Mouse (Mus musculus) cerebellum, adult 8-10 months (tissue): Measurements from ENCODE around the gene Sgpl1.
"Not testable (repeated sequence)": the region's sequence is repeated elsewhere in the genome, so short reads cannot be mapped to it uniquely, and the experiment has no call there.

Experiments
- DNase-seq: peaks from one replicate; pipeline ENCODE4 v3.0.0; 2022

Gene Sgpl1

DNA sequence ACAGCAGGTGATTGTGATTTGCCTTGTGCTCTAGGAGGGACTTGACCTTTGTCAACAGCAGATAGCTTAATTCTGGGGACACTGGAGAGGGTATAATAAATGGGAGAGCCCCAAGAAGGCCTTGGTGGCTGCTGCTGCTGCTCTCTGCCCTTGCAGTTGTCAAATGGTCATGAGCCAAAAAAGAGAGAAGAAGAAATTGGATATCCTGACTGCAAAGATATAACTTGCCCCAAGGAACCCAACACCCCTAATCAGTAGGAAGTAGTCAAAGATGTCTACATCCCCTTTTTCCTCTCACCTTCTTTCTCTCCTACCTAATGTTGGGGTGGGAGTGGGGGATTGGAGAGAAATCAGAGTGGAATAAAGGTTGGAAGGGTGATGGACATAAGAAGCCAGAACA lies 4.6 kb upstream of the Sgpl1 start:
- DNase-seq, result no peak

DNA sequence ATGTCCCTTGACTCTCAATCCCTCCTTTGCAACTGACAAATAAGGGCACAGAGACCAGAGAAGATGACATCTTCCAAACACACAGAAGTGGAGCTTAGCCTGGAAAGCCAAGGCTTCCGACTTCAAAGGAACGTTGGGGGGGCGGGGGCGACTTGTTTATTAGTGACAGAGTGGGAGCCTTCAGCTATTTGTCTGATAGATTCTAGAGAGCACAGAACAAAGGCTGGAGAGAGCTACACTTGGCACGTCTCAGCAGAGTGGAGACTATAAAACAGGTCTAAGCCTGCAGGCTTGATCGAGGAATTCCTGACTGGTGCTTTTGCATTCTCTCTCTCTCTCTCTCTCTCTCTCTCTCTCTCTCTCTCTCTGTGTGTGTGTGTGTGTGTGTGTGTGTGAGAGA lies 3.1 kb upstream of the Sgpl1 start:
- no peak for DNase-seq

DNA sequence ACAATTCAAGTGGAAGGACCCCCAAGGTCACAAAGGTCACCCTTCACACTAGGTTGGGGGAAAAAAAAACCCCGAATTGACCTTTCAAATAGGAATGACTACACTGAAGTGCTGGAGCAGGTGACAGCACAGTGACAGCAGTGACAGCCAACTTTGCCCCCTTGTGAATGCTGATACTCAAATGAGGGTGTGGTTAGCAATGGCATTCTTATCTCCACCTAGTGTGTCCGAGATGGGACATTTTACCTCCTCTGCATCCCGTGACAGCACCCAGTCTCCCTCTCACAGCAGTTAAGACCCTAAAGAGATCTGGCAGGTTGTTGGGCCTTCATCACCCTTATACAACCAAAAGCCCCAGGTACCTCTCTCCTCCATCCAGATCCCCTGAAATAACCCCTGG lies 2.0 kb upstream of the Sgpl1 start:
- DNase-seq, result no peak

DNA sequence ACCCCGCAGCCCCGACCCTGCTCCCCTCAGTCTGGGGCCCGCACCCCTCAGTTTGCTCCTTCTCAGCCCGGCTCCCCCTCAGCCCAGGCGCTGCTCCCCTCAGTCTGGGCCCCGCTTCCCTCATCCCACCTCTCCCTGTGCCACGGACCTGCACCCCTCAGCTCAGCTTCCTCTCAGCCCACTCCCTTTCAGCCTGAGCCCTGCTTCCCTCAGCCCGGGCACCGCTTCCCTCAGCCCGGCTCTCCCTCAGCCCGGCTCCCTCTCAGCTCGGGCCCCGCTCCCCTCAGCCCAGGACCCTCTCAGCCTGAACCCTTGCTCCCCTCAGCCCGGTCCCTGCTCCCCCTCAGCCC lies 721 bp downstream of the Sgpl1 start:
- peak; percentile 24 for DNase-seq

- peak; percentile 44 for DNase-seq
These were observed 1.2 kb downstream of the Sgpl1 start for GRCm38 (mm10) chr10:61146119-61146806.

- DNase-seq, result no peak
These were observed 1.8 kb downstream of the Sgpl1 start for GRCm38 (mm10) chr10:61145766-61146118.

DNA sequence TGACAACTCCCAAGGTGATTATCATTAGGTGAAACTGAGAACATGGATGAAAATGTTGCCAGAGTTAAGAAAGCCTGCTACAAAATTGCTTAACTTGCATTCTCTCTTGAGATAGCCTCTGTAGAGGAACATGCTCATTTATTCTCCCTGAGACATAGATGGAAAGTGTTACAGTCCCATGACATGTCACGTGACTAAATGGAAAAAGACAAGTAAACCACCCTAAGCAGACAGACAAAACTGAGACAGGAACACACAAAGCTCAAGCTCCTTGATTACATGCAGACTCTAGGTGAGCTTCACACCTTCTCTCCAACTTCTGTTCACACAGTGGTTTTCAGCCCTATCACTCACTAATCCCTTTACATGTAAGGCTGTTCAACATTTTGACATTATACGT lies 4.2 kb downstream of the Sgpl1 start:
- no peak for DNase-seq

DNA sequence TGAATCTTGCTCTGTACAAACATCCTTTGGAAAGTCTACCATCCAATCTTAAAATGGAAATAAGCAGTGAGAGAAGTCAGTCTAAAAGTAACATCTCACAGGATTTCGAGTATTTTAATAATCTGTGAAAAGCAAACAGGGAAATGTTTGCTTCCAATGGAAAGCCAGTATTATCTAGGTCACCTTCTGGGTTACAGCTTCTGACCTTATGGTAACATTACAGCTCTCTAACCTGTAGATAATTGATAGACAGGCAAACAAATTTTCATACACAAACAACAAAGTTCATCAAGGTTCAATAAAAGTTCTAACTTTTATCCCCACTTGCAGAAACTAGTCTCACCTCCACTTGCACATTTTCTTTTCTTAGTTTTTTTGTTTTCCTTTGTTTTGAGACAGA lies 9.9 kb downstream of the Sgpl1 start:
- DNase-seq, result no peak

- DNase-seq, result no peak
These were observed 12.2 kb downstream of the Sgpl1 start for GRCm38 (mm10) chr10:61135226-61135839.

- DNase-seq, result no peak
These were observed 13.5 kb downstream of the Sgpl1 start for GRCm38 (mm10) chr10:61134041-61134440.

GRCm38 (mm10) chr10:61130959-61131358 lies 16.5 kb downstream of the Sgpl1 start:
- DNase-seq, result peak; percentile 23

- no peak for DNase-seq
These were observed 18.7 kb downstream of the Sgpl1 start for GRCm38 (mm10) chr10:61128701-61129365.

GRCm38 (mm10) chr10:61124462-61124861 lies 23.0 kb downstream of the Sgpl1 start:
- no peak for DNase-seq

DNA sequence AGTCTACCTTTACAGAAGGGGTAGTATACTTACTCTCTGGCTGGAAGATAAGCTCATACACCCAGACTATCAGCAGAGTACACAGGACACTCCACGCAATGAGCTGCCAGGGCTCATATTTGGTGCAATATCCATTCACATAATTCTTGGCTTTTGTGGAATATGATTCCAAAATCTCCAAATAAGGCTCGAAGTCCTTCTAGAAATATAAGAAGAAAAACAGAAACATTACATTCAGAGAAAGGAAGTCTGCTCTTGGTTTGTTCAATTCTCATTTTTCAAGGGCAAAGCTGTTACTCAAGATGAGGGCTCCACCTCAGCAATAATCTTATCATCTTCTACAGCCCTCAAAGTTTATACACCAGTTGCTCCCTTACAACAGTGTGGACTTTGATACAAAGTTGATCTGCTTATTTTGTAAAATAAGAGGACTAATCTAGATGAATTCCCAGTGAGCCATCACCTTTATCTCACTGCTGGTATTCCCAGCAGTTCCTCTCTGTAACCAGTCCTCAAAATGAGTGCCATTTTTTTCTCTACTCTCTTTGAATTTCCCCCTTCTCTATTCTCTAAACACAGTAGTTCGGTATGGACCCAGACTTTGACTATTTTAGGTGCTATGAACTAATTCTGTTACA lies 24.1 kb downstream of the Sgpl1 start:
- no peak for DNase-seq

- DNase-seq, result not testable (repeated sequence)
These were observed 25.8 kb downstream of the Sgpl1 start for GRCm38 (mm10) chr10:61121732-61122131.

DNA sequence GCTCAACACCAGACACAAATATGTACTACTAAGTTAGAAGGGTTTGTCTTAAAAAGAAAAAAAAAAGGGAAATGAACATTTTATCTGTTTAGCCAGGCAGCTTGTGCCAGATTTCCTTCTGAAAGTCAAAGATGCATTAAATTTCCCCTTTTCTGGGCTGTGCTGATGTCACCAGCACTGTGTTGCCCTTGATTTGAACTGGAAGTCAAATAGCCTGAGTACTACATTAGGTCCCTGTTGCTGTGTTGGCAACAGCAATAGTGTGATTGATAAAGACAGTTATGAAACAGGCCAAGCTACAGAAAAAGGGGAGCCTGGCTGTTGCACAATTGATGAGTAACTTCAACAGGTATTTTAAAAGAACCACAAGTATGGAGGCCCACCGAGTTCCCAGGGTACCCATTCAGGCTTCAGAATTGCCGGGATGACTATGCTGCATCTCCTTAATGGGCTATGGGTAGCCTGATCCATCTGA lies 33.2 kb downstream of the Sgpl1 start:
- no peak for DNase-seq

DNA sequence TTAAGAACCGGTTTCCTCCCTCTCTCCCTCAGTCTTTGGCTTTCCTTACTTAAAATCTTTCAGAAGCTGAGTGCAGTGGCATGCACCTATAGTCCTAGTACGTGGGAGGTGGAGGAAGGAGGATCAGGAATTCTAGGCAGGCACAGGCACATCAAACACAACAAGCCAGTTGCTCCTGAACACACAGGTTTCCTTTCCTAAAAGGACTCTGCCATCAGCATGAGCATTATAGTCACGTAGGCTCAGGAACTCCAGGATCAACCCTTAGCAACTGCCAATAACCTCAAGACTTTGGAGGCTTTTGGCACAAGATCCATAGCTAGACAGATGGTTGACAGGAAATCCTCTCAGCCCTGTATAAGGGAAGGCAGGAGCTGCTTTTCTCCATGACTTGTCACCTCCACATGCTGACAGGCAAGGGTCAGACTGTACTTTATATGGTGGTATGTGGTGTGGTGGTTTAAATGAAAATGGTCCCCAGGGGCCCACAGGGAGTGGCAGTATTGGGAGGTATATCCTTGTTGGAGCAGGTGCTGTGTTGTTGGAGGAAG lies 43.9 kb downstream of the Sgpl1 start:
- peak; percentile 44 for DNase-seq

- no peak for DNase-seq
These were observed 55.6 kb downstream of the Sgpl1 start for GRCm38 (mm10) chr10:61091866-61092265.

GRCm38 (mm10) chr10:61089170-61090142 lies 58.0 kb downstream of the Sgpl1 start, which contains the start of gene Pcbd1:
TSS of gene Pcbd1 (plus strand) at chr10:61089331.
- peak; percentile 43 for DNase-seq

DNA sequence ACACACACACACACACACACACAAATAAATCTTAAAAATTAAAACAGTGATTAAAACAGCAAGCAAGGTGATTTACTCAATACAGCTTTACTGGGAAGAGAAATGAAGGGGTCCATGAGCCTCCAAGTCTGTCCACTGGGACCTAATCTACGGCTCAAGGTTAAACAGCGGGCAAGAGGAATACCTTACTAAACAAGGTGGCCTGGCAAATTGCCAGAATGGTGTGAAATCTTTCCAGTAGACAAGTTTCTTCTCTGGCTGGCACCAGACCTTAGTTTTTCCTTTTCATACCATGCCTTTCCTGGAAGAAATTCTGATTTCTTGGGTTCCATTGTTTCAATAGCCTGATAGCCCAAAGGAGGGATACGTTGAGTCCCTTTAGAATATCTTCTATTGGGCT lies 59.0 kb downstream of the Sgpl1 start:
- DNase-seq, result no peak

DNA sequence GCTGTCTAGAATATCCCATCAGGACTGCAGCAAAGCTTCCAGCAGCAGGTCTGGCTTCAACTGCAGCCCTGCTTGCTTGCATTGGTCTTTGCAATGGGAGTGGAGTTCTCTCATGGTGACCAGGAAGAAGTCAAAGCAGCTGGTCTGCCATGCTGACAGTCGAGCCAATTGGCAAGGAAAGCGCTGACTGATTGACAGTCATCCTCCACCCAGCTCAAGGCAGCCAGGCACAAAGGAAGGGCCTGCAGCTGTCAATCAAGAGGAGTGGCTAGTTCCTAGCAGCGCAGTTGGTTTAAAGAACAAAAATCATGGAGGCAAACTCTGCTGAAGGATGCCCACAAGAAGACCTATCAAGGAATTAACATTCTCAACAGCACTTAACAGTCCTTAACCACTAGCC lies 61.0 kb downstream of the Sgpl1 start:
- no peak for DNase-seq

- DNase-seq, result no peak
These were observed 62.1 kb downstream of the Sgpl1 start for GRCm38 (mm10) chr10:61085364-61085763.
